Mouse (Mus musculus) forebrain, embryonic 10.5 days (tissue): ENCODE data around the gene Fam149a. TPM values are rescaled to one million over a fixed set of nuclear protein-coding genes. Genes with fewer than 3 reads are reported as not detected.

Experiments
- DNase-seq: peaks from one replicate; pipeline ENCODE4 v3.0.0-alpha.2; 2017; ENCODE audit warnings: low spot score; ENCODE audit errors: extremely low spot score
- H3K27ac ChIP-seq: fragments of 300-500 bp; sonication (generic); 2 replicates; pipeline ENCODE4 v1.5.1; 2016; ENCODE audit warnings: mild to moderate bottlenecking
- H3K27me3 ChIP-seq: fragments of 300-500 bp; sonication (generic); 2 replicates; pipeline ENCODE4 v1.6.1; 2016; ENCODE audit warnings: mild to moderate bottlenecking; ENCODE audit not compliant: poor library complexity, severe bottlenecking
- H3K36me3 ChIP-seq: fragments of 300-500 bp; sonication (generic); replicated peaks from 2 replicates; pipeline ENCODE4 v1.6.1; 2016; ENCODE audit warnings: mild to moderate bottlenecking, moderate library complexity
- H3K4me1 ChIP-seq: fragments of 300-500 bp; sonication (generic); 2 replicates; pipeline ENCODE4 v1.6.1; 2016
- H3K4me3 ChIP-seq: fragments of 300-500 bp; sonication (generic); 2 replicates; pipeline ENCODE4 v1.5.1; 2016; ENCODE audit warnings: mild to moderate bottlenecking, moderate library complexity
- H3K9me3 ChIP-seq: fragments of 300-500 bp; sonication (generic); 2 replicates; pipeline ENCODE4 v1.6.1; 2016; ENCODE audit warnings: mild to moderate bottlenecking, moderate library complexity
- WGBS: fragments of 180-500 bp; shearing (Covaris S2); methylation state at CpG from one replicate; pipeline ENCODE4 v1.1.7; 2016; 5-methylcytosine and 5-hydroxymethylcytosine counted together
- polyA plus RNA-seq: library from polyadenylated mRNA; unstranded; fragments of >200 nt; fragmentation: Nextera tagmentation; extraction: Ambion mirVana; gene quantifications from 2 replicates; pipeline ENCODE4 v1.2.1, GENCODE M21; 2016

Fam149a gene
- 9.6 and 9.7 TPM in 2 replicates for polyA plus RNA-seq

- peak within 1 kb of the TSS; percentile 60 for H3K4me3 ChIP-seq
- WGBS, result 0% methylated on average over 6 of the region's 6 CpGs
- H3K9me3 ChIP-seq, result no peaks in the 10 kb centered on the region
- DNase-seq, result peak; percentile 74
- no peaks in the 10 kb centered on the region for H3K36me3 ChIP-seq
- H3K4me1 ChIP-seq, result peaks cover 29% of the 10 kb centered on the region
- H3K27me3 ChIP-seq, result peaks cover 29% of the 10 kb centered on the region
- H3K27ac ChIP-seq, result peak within 1 kb of the TSS; percentile 77
Measured at GRCm38 (mm10) chr8:45381963-45382347, at the start of gene Fam149a. Gene Fam149a (minus strand): TSS chr8:45382291.

GRCm38 (mm10) chr8:45420151-45420550 lies 38.1 kb upstream of the Fam149a start:
- WGBS, result 94% methylated on average over 7 of the region's 7 CpGs

GRCm38 (mm10) chr8:45414965-45415364 lies 32.9 kb upstream of the Fam149a start:
- Histone ChIP-seq H3K36me3 (no peaks in the 10 kb centered on the region), H3K9me3 (no peaks in the 10 kb centered on the region), H3K27me3 (no peaks in the 10 kb centered on the region), H3K4me3 (no peak overlapping the region), H3K27ac (no peak overlapping the region), H3K4me1 (peaks cover 10% of the 10 kb centered on the region)
- DNase-seq, result no peak
- 86% methylated on average over 7 of the region's 7 CpGs for WGBS

More at GRCm38 (mm10) chr8:45420151-45420550, 38.1 kb upstream of the Fam149a start:
- Histone ChIP-seq H3K36me3 (no peaks in the 10 kb centered on the region), H3K27ac (no peak overlapping the region), H3K9me3 (no peaks in the 10 kb centered on the region), H3K4me3 (no peak overlapping the region), H3K27me3 (no peaks in the 10 kb centered on the region), H3K4me1 (no peaks in the 10 kb centered on the region)
- DNase-seq, result no peak

GRCm38 (mm10) chr8:45410882-45411281 lies 28.8 kb upstream of the Fam149a start, which contains the start of gene Tlr3:
Gene Tlr3 (minus strand): TSS chr8:45411080.
- Histone ChIP-seq H3K4me1 (peaks cover 15% of the 10 kb centered on the region), H3K4me3 (peak within 1 kb of the TSS; percentile 51), H3K27ac (peak within 1 kb of the TSS; percentile 79), H3K36me3 (no peaks in the 10 kb centered on the region), H3K27me3 (no peaks in the 10 kb centered on the region), H3K9me3 (no peaks in the 10 kb centered on the region)
- no peak for DNase-seq
- WGBS, result 65% methylated on average over 2 of the region's 2 CpGs

- H3K36me3 ChIP-seq, result no peaks in the 10 kb centered on the region
- no peaks in the 10 kb centered on the region for H3K9me3 ChIP-seq
- DNase-seq, result peak; percentile 64
- H3K27me3 ChIP-seq, result no peaks in the 10 kb centered on the region
- H3K27ac ChIP-seq, result peak overlapping the region; percentile 79
- peak overlapping the region; percentile 51 for H3K4me3 ChIP-seq
- H3K4me1 ChIP-seq, result peaks cover 15% of the 10 kb centered on the region
- WGBS, result 7% methylated on average over 18 of the region's 18 CpGs
Measured at GRCm38 (mm10) chr8:45410146-45410880, 28.2 kb upstream of the Fam149a start.

GRCm38 (mm10) chr8:45409702-45410101 lies 27.6 kb upstream of the Fam149a start:
- no peaks in the 10 kb centered on the region for H3K27me3 ChIP-seq
- DNase-seq, result no peak
- H3K4me1 ChIP-seq, result peaks cover 15% of the 10 kb centered on the region
- no peaks in the 10 kb centered on the region for H3K36me3 ChIP-seq
- H3K27ac ChIP-seq, result peak overlapping the region; percentile 79
- H3K4me3 ChIP-seq, result peak overlapping the region; percentile 51
- no peaks in the 10 kb centered on the region for H3K9me3 ChIP-seq
- WGBS, result 51% methylated on average over 4 of the region's 4 CpGs

GRCm38 (mm10) chr8:45383250-45383649 lies 1.2 kb upstream of the Fam149a start:
- no peak for DNase-seq
- Histone ChIP-seq H3K36me3 (no peaks in the 10 kb centered on the region), H3K4me3 (no peak overlapping the region), H3K9me3 (no peaks in the 10 kb centered on the region), H3K27me3 (peaks cover 29% of the 10 kb centered on the region), H3K27ac (no peak overlapping the region), H3K4me1 (peaks cover 29% of the 10 kb centered on the region)
- 75% methylated on average over 1 of the region's 1 CpGs for WGBS

GRCm38 (mm10) chr8:45381075-45381962 lies 772 bp downstream of the Fam149a start:
- WGBS, result 2% methylated on average over 38 of the region's 38 CpGs

GRCm38 (mm10) chr8:45380598-45380997 lies 1.5 kb downstream of the Fam149a start:
- Histone ChIP-seq H3K27me3 (peaks cover 27% of the 10 kb centered on the region), H3K27ac (no peak overlapping the region), H3K36me3 (no peaks in the 10 kb centered on the region), H3K4me1 (peaks cover 29% of the 10 kb centered on the region), H3K4me3 (peak overlapping the region; percentile 60), H3K9me3 (no peaks in the 10 kb centered on the region)
- WGBS, result 11% methylated on average over 4 of the region's 4 CpGs
- DNase-seq, result no peak

More at GRCm38 (mm10) chr8:45381075-45381962, 772 bp downstream of the Fam149a start:
- peaks cover 29% of the 10 kb centered on the region for H3K27me3 ChIP-seq
- peak overlapping the region; percentile 60 for H3K4me3 ChIP-seq
- DNase-seq, result peak; percentile 41
- peaks cover 29% of the 10 kb centered on the region for H3K4me1 ChIP-seq
- H3K36me3 ChIP-seq, result no peaks in the 10 kb centered on the region
- H3K9me3 ChIP-seq, result no peaks in the 10 kb centered on the region
- H3K27ac ChIP-seq, result peak overlapping the region; percentile 77

GRCm38 (mm10) chr8:45374071-45374470 lies 8.0 kb downstream of the Fam149a start:
- Histone ChIP-seq H3K9me3 (no peaks in the 10 kb centered on the region), H3K4me3 (no peak overlapping the region), H3K27ac (no peak overlapping the region), H3K27me3 (0 out of 2 replicates have a peak, but pooled peaks cover 1% of the 10 kb centered on the region), H3K36me3 (no peaks in the 10 kb centered on the region), H3K4me1 (no peaks in the 10 kb centered on the region)
- DNase-seq, result no peak
- WGBS, result 90% methylated on average over 3 of the region's 3 CpGs

- no peaks in the 10 kb centered on the region for H3K9me3 ChIP-seq
- H3K4me3 ChIP-seq, result no peak overlapping the region
- no peak for DNase-seq
- WGBS, result 94% methylated on average over 1 of the region's 1 CpGs
- H3K27me3 ChIP-seq, result no peaks in the 10 kb centered on the region
- no peaks in the 10 kb centered on the region for H3K36me3 ChIP-seq
- H3K4me1 ChIP-seq, result no peaks in the 10 kb centered on the region
- H3K27ac ChIP-seq, result no peak overlapping the region
Measured at GRCm38 (mm10) chr8:45367154-45367553, 14.9 kb downstream of the Fam149a start.

- Histone ChIP-seq H3K9me3 (no peaks in the 10 kb centered on the region), H3K27me3 (no peaks in the 10 kb centered on the region), H3K27ac (no peak overlapping the region), H3K36me3 (no peaks in the 10 kb centered on the region), H3K4me1 (peaks cover 9% of the 10 kb centered on the region), H3K4me3 (no peak overlapping the region)
- 94% methylated on average over 1 of the region's 1 CpGs for WGBS
- DNase-seq, result no peak
Measured at GRCm38 (mm10) chr8:45363220-45363619, 18.9 kb downstream of the Fam149a start.
